8 mouse cellular contexts compared by ENCODE assay signal in the genomic region with DNA sequence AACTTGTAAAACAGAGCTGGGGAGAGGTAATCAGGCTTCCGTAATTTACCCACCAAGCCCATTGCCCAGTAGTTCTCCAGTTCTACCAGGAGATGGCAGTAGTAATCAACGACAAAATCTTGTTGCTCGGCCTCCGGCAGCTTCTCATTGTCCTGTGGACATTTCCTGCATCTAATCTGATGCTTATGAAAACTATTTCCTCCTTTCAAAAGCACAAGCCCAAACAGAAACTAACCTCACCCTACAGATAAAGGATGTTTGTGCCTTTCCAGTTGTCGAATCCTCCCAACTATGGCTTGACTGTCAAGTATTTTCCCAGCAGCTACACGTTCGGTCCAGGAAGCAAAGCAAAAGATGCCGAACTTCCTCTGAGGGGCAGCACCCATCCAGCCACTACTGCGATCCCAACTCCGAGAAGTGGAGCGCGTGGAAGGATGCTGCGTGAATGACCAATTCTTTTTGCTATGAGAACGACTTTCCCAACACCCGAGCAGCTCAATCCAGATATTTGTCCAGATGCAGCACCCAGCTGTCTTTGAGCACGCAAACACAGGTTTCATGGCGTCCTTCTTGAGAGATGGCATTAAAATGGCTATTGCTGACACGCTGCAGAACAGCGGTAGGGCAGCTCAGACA.
DNase-seq lines count a peak whose midpoint lies in the region; ATAC-seq and TF ChIP-seq lines count a peak whose summit lies in the region.

No protein-coding gene starts in this region.

- H3K27me3 ChIP-seq in Patski = no peaks in the 10 kb centered on the region

- POLR2A ChIA-PET in Patski (lab: Charles Lee) = interaction anchor here (0.7 kb wide), 1 partner anchor 391 kb away, joined by 3 read pairs; no protein-coding TSS in a partner anchor

- peak; percentile 80 for TF ChIP-seq CTCF in Patski (IDR thresholded peaks at IDR 0.05)

- CTCF ChIA-PET in Patski (lab: Charles Lee) = interaction anchor here (1.0 to 1.7 kb wide), 4 partner anchors 19 to 535 kb away, joined by 3 to 5 read pairs (median 4); no protein-coding TSS in a partner anchor

- peak; percentile 79 for ATAC-seq in Patski
- ATAC-seq in inflammation-experienced regulatory T-cells, adult 6 months = peak; percentile 90
- ATAC-seq in megakaryocyte, adult 5-6 weeks (ENCODE audit: poor library complexity, severe bottlenecking) = peak; percentile 94
- no peak for ATAC-seq in erythroid progenitor cell, adult 5-6 weeks (replicated peaks; ENCODE audit: low FRiP score, poor library complexity, severe bottlenecking)

- in situ Hi-C loops in Patski (cut with MboI; ENCODE audit: low pct_unique_long_range_greater_than_20kb) = loop anchor here (25.0 kb wide), 1 partner anchor 753 kb away; no protein-coding TSS in a partner anchor

- no peak for DNase-seq in Patski (ENCODE audit: low read depth, low spot score)
- DNase-seq in cerebellum, postnatal 14 days = peak; percentile 70 to 79
- DNase-seq in gastrocnemius, postnatal 14 days = peak; percentile 45
- DNase-seq in left cerebral cortex, adult 9 months (ENCODE audit: low spot score in 2 of 2) = peak; percentile 35 to 78
- DNase-seq in right cerebral cortex, adult 2 months (ENCODE audit: low spot score in 2 of 2) = peak; percentile 73 to 75

- intact Hi-C loops in gastrocnemius, postnatal 14 days (cut with DNase I; ENCODE audit: low total_unique reads) = no loop called here
